8 mouse cellular contexts compared by ENCODE assay signal in genomic region chr5:145114071-145114605, GRCm38 (mm10). TPM values are rescaled to one million over a fixed set of nuclear protein-coding genes. Genes with fewer than 3 reads are reported as not detected.
A peak's percentile ranks its signal among the peaks of the same experiment; 100 is the strongest.
DNase-seq lines count a peak whose midpoint lies in the region; ATAC-seq lines count a peak whose summit lies in the region.

Gene Arpc1b, plus strand, starts transcription at chr5:145114215.

- H3K27me3 ChIP-seq in embryonic facial prominence, embryonic 11.5 days (ENCODE audit: control insufficient read depth, insufficient read depth, low read length): peaks cover 7% of the 10 kb centered on the region
- no peaks in the 10 kb centered on the region for H3K27me3 ChIP-seq in heart, embryonic 10.5 days (ENCODE audit: insufficient read depth, poor library complexity, severe bottlenecking)
- no peaks in the 10 kb centered on the region for H3K27me3 ChIP-seq in kidney, embryonic 14.5 days (ENCODE audit: control insufficient read depth, insufficient read depth, low read length)
- H3K27me3 ChIP-seq in liver, embryonic 12.5 days (replicated peaks): no peaks in the 10 kb centered on the region

- peak within 1 kb of the TSS; percentile 55 for H3K4me3 ChIP-seq in embryonic facial prominence, embryonic 11.5 days (ENCODE audit: low read depth, low read length)
- peak within 1 kb of the TSS; percentile 83 for H3K4me3 ChIP-seq in heart, embryonic 10.5 days
- peak within 1 kb of the TSS; percentile 71 for H3K4me3 ChIP-seq in kidney, embryonic 14.5 days (ENCODE audit: low read length)
- peak within 1 kb of the TSS; percentile 72 for H3K4me3 ChIP-seq in liver, embryonic 12.5 days

- H3K4me2 ChIP-seq in embryonic facial prominence, embryonic 11.5 days (ENCODE audit: low read depth, low read length): peak within 1 kb of the TSS; percentile 79
- peak within 1 kb of the TSS; percentile 82 for H3K4me2 ChIP-seq in kidney, embryonic 14.5 days (replicated peaks; ENCODE audit: low read depth, low read length)
- peak within 1 kb of the TSS; percentile 97 for H3K4me2 ChIP-seq in liver, embryonic 12.5 days

- H3K36me3 ChIP-seq in embryonic facial prominence, embryonic 11.5 days (replicated peaks; ENCODE audit: control insufficient read depth, insufficient read depth, low read depth, low read length): peaks cover 4% of the 10 kb centered on the region
- H3K36me3 ChIP-seq in heart, embryonic 10.5 days: peaks cover 23% of the 10 kb centered on the region
- peaks cover 12% of the 10 kb centered on the region for H3K36me3 ChIP-seq in kidney, embryonic 14.5 days (ENCODE audit: control insufficient read depth, insufficient read depth, low read length)
- peaks cover 37% of the 10 kb centered on the region for H3K36me3 ChIP-seq in liver, embryonic 12.5 days

- H3K9me3 ChIP-seq in embryonic facial prominence, embryonic 11.5 days (replicated peaks; ENCODE audit: control insufficient read depth, low read length): no peaks in the 10 kb centered on the region
- H3K9me3 ChIP-seq in heart, embryonic 10.5 days: no peaks in the 10 kb centered on the region
- no peaks in the 10 kb centered on the region for H3K9me3 ChIP-seq in kidney, embryonic 14.5 days (ENCODE audit: control insufficient read depth, low read length)
- peaks cover 2% of the 10 kb centered on the region for H3K9me3 ChIP-seq in liver, embryonic 12.5 days (replicated peaks)

- H3K4me1 ChIP-seq in embryonic facial prominence, embryonic 11.5 days (ENCODE audit: control insufficient read depth, insufficient read depth, low read length): no peaks in the 10 kb centered on the region
- H3K4me1 ChIP-seq in heart, embryonic 10.5 days: peaks cover 20% of the 10 kb centered on the region
- peaks cover 15% of the 10 kb centered on the region; the same call in 1 of the 2 replicates for H3K4me1 ChIP-seq in kidney, embryonic 14.5 days (ENCODE audit: control insufficient read depth, insufficient read depth, low read length)
- H3K4me1 ChIP-seq in liver, embryonic 12.5 days: peaks cover 60% of the 10 kb centered on the region

- peak within 1 kb of the TSS; percentile 57 for H3K9ac ChIP-seq in embryonic facial prominence, embryonic 11.5 days (replicated peaks; ENCODE audit: low read length)
- H3K9ac ChIP-seq in kidney, embryonic 14.5 days (ENCODE audit: low read depth, low read length): peak within 1 kb of the TSS; percentile 76
- peak within 1 kb of the TSS; percentile 73 for H3K9ac ChIP-seq in liver, embryonic 12.5 days

- H3K27ac ChIP-seq in embryonic facial prominence, embryonic 11.5 days (replicated peaks; ENCODE audit: low read depth, low read length): no peak within 1 kb of the TSS
- peak within 1 kb of the TSS; percentile 88 for H3K27ac ChIP-seq in heart, embryonic 10.5 days
- peak within 1 kb of the TSS; percentile 51; the same call in 1 of the 2 replicates for H3K27ac ChIP-seq in kidney, embryonic 14.5 days (ENCODE audit: low read depth, low read length)
- H3K27ac ChIP-seq in liver, embryonic 12.5 days: peak within 1 kb of the TSS; percentile 50

- peak; percentile 49 for ATAC-seq in embryonic facial prominence, embryonic 11.5 days (replicated peaks; ENCODE audit: insufficient number of reproducible peaks, low FRiP score, low TSS enrichment, low read depth)
- peak; percentile 81 for ATAC-seq in kidney, embryonic 14.5 days (ENCODE audit: low FRiP score, low TSS enrichment)
- ATAC-seq in liver, embryonic 12.5 days: peak; percentile 71

- DNase-seq in cerebellum, postnatal 10 days: peak; percentile 30 to 61
- no peak for DNase-seq in cerebellum, adult 18-20 months
- DNase-seq in embryonic facial prominence, embryonic 11.5 days (ENCODE audit: low spot score): peak; percentile 68
- DNase-seq in heart, embryonic 10.5 days (ENCODE audit: low spot score): peak; percentile 80
- DNase-seq in naive thymus-derived CD4-positive, alpha-beta T cell, adult 2 months (ENCODE audit: low read depth): peak; percentile 70
- DNase-seq in testis, postnatal 14 days (ENCODE audit: low spot score): peak; percentile 76

- WGBS in embryonic facial prominence, embryonic 11.5 days: 1% methylated on average over 39 of the region's 53 CpGs
- WGBS in heart, embryonic 10.5 days: under 1% methylated on average over 53 of the region's 53 CpGs
- under 1% methylated on average over 37 of the region's 53 CpGs for WGBS in kidney, embryonic 14.5 days
- WGBS in liver, embryonic 12.5 days (ENCODE audit: insufficient replicate concordance): under 1% methylated on average over 41 of the region's 53 CpGs

RNA-seq across cellular contexts. Expression of gene Arpc1b, which starts in this region (rescaled TPM):
- 55.5 and 65.0 TPM in 2 replicates for polyA plus RNA-seq in embryonic facial prominence, embryonic 11.5 days (2014; fragmentation: Nextera tagmentation; extraction: Ambion mirVana)
- 195 and 218 TPM in 2 replicates for polyA plus RNA-seq in heart, embryonic 10.5 days (2016; fragmentation: Nextera tagmentation; extraction: Ambion mirVana)
- 115 and 163 TPM in 2 replicates for polyA plus RNA-seq in kidney, embryonic 14.5 days (2014; fragmentation: Nextera tagmentation; extraction: Ambion mirVana)
- 175 and 180 TPM in 2 replicates for polyA plus RNA-seq in liver, embryonic 12.5 days (2016; fragmentation: Nextera tagmentation; extraction: Ambion mirVana)

Comparison
In these comparisons a context has a peak if more than half of its experiments do, and no peak if none do; other contexts are left out.
1. DNase-seq: peak in cerebellum, postnatal 10 days (2 of 2), embryonic facial prominence, embryonic 11.5 days (single experiment), heart, embryonic 10.5 days (single experiment), naive thymus-derived CD4-positive, alpha-beta T cell, adult 2 months (single experiment) and testis, postnatal 14 days (single experiment); none in cerebellum, adult 18-20 months (0 of 2).
2. Peak in every context shown above with its lines, with median percentiles within 50 percentile points of each other: ATAC-seq, H3K4me2 ChIP-seq, H3K4me3 ChIP-seq and H3K9ac ChIP-seq.